Mouse (Mus musculus) liver, embryonic 16.5 days (tissue): ENCODE measurements around the gene Pdgfb. TPM values are rescaled to one million over a fixed set of nuclear protein-coding genes. Genes with fewer than 3 reads are reported as not detected.

Experiments
- ATAC-seq: fragments of 200-750 bp; cut with Nextera tagmentation; 2 replicates; pipeline ENCODE4 v1.8.0; 2017; ENCODE audit warnings: low read depth, mild to moderate bottlenecking, moderate number of reproducible peaks, moderate library complexity
- H3K27ac ChIP-seq: fragments of 300-500 bp; sonication (generic); 2 replicates; pipeline ENCODE4 v1.5.1; 2014; ENCODE audit warnings: mild to moderate bottlenecking, low read length
- H3K27me3 ChIP-seq: fragments of 300-500 bp; sonication (generic); 2 replicates; pipeline ENCODE4 v1.6.1; 2014; ENCODE audit warnings: low read depth, low read length, mixed read lengths; ENCODE audit not compliant: control insufficient read depth, insufficient read depth
- H3K36me3 ChIP-seq: fragments of 300-500 bp; sonication (generic); 2 replicates; pipeline ENCODE4 v1.6.1; 2014; ENCODE audit warnings: mild to moderate bottlenecking; ENCODE audit not compliant: control insufficient read depth, insufficient read depth
- H3K4me1 ChIP-seq: fragments of 300-500 bp; sonication (generic); 2 replicates; pipeline ENCODE4 v1.6.1; 2014; ENCODE audit warnings: low read depth, low read length, mixed read lengths; ENCODE audit not compliant: control insufficient read depth
- H3K4me2 ChIP-seq: fragments of 300-500 bp; sonication (generic); 2 replicates; pipeline ENCODE4 v1.6.1; 2014; ENCODE audit warnings: low read depth, low read length, mixed read lengths
- H3K4me3 ChIP-seq: fragments of 300-500 bp; sonication (generic); 2 replicates; pipeline ENCODE4 v1.5.1; 2014; ENCODE audit warnings: low read depth, mild to moderate bottlenecking, low read length
- H3K9ac ChIP-seq: fragments of 300-500 bp; sonication (generic); 2 replicates; pipeline ENCODE4 v1.6.1; 2014; ENCODE audit warnings: low read depth, low read length
- H3K9me3 ChIP-seq: fragments of 300-500 bp; sonication (generic); replicated peaks from 2 replicates; pipeline ENCODE4 v1.6.1; 2016; ENCODE audit warnings: low read length; ENCODE audit not compliant: control insufficient read depth
- WGBS: fragments of 180-500 bp; shearing (Covaris S2); extraction: QIAGEN DNeasy Blood & Tissue Kit; methylation state at CpG from one replicate; pipeline ENCODE4 v1.1.7; 2014; ENCODE audit not compliant: insufficient replicate concordance; 5-methylcytosine and 5-hydroxymethylcytosine counted together
- polyA plus RNA-seq: library from polyadenylated mRNA; unstranded; fragments of >200 nt; fragmentation: Nextera tagmentation; extraction: Ambion mirVana; gene quantifications from 2 replicates; pipeline ENCODE4 v1.2.1, GENCODE M21; 2015

Gene Pdgfb
- polyA plus RNA-seq, 1 experiment from 2014 or later: 0.40 TPM

- Histone ChIP-seq H3K27ac (no peak overlapping the region), H3K9ac (peak overlapping the region; percentile 41), H3K4me1 (no peaks in the 10 kb centered on the region; the same call in none of the 2 replicates), H3K9me3 (no peaks in the 10 kb centered on the region), H3K4me3 (peak overlapping the region; percentile 54), H3K4me2 (peak overlapping the region; percentile 71), H3K36me3 (no peaks in the 10 kb centered on the region), H3K27me3 (peaks cover 60% of the 10 kb centered on the region)
- no peak for ATAC-seq
- whole genome bisulfite sequencing: under 1% methylated on average over 32 of the region's 37 CpGs
Measured at GRCm38 (mm10) chr15:80014031-80014320, 801 bp downstream of the Pdgfb start.

GRCm38 (mm10) chr15:80013256-80014030 lies 1.3 kb downstream of the Pdgfb start:
- Histone ChIP-seq H3K9me3 (no peaks in the 10 kb centered on the region), H3K36me3 (no peaks in the 10 kb centered on the region), H3K9ac (peak overlapping the region; percentile 41), H3K27me3 (peaks cover 60% of the 10 kb centered on the region), H3K4me1 (no peaks in the 10 kb centered on the region; the same call in none of the 2 replicates), H3K4me3 (peak overlapping the region; percentile 54), H3K27ac (no peak overlapping the region), H3K4me2 (peak overlapping the region; percentile 71)
- WGBS: 0% methylated on average over 33 of the region's 36 CpGs
- ATAC-seq: peak; percentile 43; the same call in 1 of the 2 replicates

GRCm38 (mm10) chr15:80012527-80013201 lies 2.1 kb downstream of the Pdgfb start:
- peak; percentile 61; the same call in 1 of the 2 replicates for ATAC-seq
- Histone ChIP-seq H3K4me2 (peak overlapping the region; percentile 71), H3K9me3 (no peaks in the 10 kb centered on the region), H3K4me3 (peak overlapping the region; percentile 54), H3K27ac (no peak overlapping the region), H3K9ac (peak overlapping the region; percentile 28), H3K4me1 (no peaks in the 10 kb centered on the region; the same call in none of the 2 replicates), H3K27me3 (peaks cover 60% of the 10 kb centered on the region), H3K36me3 (no peaks in the 10 kb centered on the region)
- under 1% methylated on average over 53 of the region's 60 CpGs for WGBS

GRCm38 (mm10) chr15:80011778-80012526 lies 2.8 kb downstream of the Pdgfb start:
- H3K4me2 ChIP-seq: peak overlapping the region; percentile 71
- H3K9me3 ChIP-seq: no peaks in the 10 kb centered on the region
- peak overlapping the region; percentile 25; the same call in 1 of the 2 replicates for H3K9ac ChIP-seq
- no peaks in the 10 kb centered on the region; the same call in none of the 2 replicates for H3K4me1 ChIP-seq
- peak; percentile 18; the same call in 1 of the 2 replicates for ATAC-seq
- H3K27me3 ChIP-seq: peaks cover 60% of the 10 kb centered on the region
- H3K36me3 ChIP-seq: no peaks in the 10 kb centered on the region
- H3K4me3 ChIP-seq: peak overlapping the region; percentile 54
- 2% methylated on average over 51 of the region's 56 CpGs for WGBS
- H3K27ac ChIP-seq: no peak overlapping the region

GRCm38 (mm10) chr15:80011194-80011593 lies 3.6 kb downstream of the Pdgfb start:
- Histone ChIP-seq H3K27me3 (peaks cover 58% of the 10 kb centered on the region), H3K36me3 (no peaks in the 10 kb centered on the region), H3K4me3 (no peak overlapping the region), H3K4me2 (no peak overlapping the region), H3K9me3 (no peaks in the 10 kb centered on the region), H3K9ac (no peak overlapping the region), H3K4me1 (no peaks in the 10 kb centered on the region; the same call in none of the 2 replicates), H3K27ac (no peak overlapping the region)
- no peak for ATAC-seq
- 21% methylated on average over 6 of the region's 6 CpGs for WGBS

GRCm38 (mm10) chr15:80010182-80010558 lies 4.6 kb downstream of the Pdgfb start:
- no peak for ATAC-seq
- Histone ChIP-seq H3K4me1 (peaks cover 2% of the 10 kb centered on the region), H3K36me3 (no peaks in the 10 kb centered on the region), H3K27me3 (peaks cover 48% of the 10 kb centered on the region), H3K4me2 (no peak overlapping the region), H3K4me3 (no peak overlapping the region), H3K9ac (no peak overlapping the region), H3K9me3 (no peaks in the 10 kb centered on the region), H3K27ac (no peak overlapping the region)
- 56% methylated on average over 7 of the region's 7 CpGs for WGBS

GRCm38 (mm10) chr15:80009421-80010181 lies 5.2 kb downstream of the Pdgfb start:
- Histone ChIP-seq H3K9ac (no peak overlapping the region), H3K9me3 (no peaks in the 10 kb centered on the region), H3K27me3 (peaks cover 42% of the 10 kb centered on the region), H3K4me3 (no peak overlapping the region), H3K36me3 (no peaks in the 10 kb centered on the region), H3K27ac (no peak overlapping the region), H3K4me2 (no peak overlapping the region), H3K4me1 (peaks cover 2% of the 10 kb centered on the region)
- no peak for ATAC-seq
- 58% methylated on average over 11 of the region's 12 CpGs for WGBS

GRCm38 (mm10) chr15:80008461-80008860 lies 6.3 kb downstream of the Pdgfb start:
- ATAC-seq: no peak
- WGBS: 74% methylated on average over 6 of the region's 6 CpGs
- Histone ChIP-seq H3K9me3 (no peaks in the 10 kb centered on the region), H3K36me3 (no peaks in the 10 kb centered on the region), H3K9ac (no peak overlapping the region), H3K4me2 (no peak overlapping the region), H3K27ac (no peak overlapping the region), H3K4me3 (no peak overlapping the region), H3K27me3 (peaks cover 30% of the 10 kb centered on the region), H3K4me1 (peaks cover 2% of the 10 kb centered on the region)
